Mouse (Mus musculus) granulocyte monocyte progenitor cell, adult 5-6 weeks (primary cell): ENCODE data around the gene Bik. TPM values are rescaled to one million over a fixed set of nuclear protein-coding genes. Genes with fewer than 3 reads are reported as not detected.
A peak's percentile ranks its signal among the peaks of the same experiment; 100 is the strongest.

ENCODE experiments used
- ATAC-seq: replicated peaks from 2 replicates; pipeline ENCODE4 v1.8.0; 2016; ENCODE audit warnings: mild to moderate bottlenecking, moderate TSS enrichment, inconsistent platforms; ENCODE audit not compliant: poor library complexity, severe bottlenecking
- total RNA-seq, 2 experiments: library from RNA; stranded (forward) in 1 of 2; stranded (reverse) in 1 of 2; fragments of 200-712, 200-1000 nt in 1 of 2; fragments of >200 nt in 1 of 2; fragmentation: Nextera tagmentation in 1 of 2; gene quantifications; 2 replicates each; pipeline ENCODE4 v1.2.3; 2014 to 2017

The Bik gene
- total RNA-seq, 2 experiments from 2014 or later = not detected

DNA sequence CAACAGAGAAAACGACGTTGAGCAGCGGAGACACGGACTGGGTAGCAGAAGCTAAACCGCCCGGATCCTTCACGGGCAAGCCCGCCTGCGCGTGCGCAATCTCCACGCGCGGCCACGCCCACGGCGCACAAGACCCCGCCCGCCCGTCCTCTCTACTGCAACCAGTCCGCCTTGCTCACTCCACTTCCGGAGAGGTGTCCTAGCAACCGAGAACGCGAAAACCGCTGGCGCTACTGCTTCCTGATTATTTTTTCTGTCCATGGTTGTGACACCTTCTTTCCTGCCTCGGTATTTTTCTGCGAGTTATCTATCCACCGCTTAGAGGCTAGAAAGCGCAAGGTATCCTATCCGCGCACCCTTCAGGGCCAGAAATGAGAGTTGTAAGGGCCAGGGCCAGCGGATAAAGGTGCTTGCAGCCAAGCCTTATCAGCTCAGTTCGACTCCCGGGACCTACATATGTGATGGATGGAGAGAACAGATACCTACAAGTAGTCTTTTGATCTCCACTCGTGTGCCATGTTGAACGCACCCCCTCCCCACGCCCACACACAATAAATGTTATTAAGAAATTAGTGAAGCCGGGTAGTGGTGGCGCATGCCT, 15.8 kb upstream of the Bik start, which contains the start of gene Ttll1:
Gene Ttll1, minus strand, starts transcription at position 89 of the 601 bp plus-strand sequence.
- ATAC-seq = peak; percentile 98

DNA sequence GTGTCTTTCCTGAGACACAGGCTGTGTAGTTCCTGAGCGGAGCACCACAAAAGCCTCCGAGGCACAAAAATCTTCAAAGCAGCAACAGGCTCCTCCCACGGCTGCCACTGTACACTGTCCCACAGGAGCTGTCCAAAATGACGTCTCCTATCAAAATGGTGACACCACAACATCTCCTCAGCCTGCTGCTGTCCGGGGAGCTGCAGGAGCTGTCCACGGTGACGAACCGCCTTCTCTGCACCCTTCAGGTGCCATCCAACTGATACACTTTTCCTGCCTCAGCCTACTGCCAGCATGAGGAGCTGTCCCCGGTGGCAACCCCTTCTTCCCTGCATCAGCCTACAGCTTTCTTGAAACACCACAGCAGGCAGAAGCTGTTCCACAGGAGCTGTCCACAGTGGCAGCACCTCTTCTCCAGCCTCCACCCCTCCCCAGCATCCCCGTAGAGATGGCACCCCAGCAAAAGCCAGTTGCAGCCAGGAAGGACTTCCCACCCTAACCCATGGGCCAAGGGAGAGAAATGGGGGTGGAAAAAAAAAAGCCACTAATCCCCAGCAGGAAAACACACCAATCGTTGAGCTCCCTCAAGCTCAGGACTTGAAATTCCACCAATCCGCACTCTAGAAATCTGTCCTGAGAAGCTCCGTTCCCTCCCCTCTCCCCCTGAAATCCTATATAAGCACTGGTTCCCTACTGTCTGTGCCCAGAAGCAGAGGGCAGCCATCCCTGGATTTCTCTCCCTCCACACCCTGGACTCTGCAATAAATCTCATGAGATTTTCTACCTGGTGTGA, 14.0 kb upstream of the Bik start:
- no peak for ATAC-seq

DNA sequence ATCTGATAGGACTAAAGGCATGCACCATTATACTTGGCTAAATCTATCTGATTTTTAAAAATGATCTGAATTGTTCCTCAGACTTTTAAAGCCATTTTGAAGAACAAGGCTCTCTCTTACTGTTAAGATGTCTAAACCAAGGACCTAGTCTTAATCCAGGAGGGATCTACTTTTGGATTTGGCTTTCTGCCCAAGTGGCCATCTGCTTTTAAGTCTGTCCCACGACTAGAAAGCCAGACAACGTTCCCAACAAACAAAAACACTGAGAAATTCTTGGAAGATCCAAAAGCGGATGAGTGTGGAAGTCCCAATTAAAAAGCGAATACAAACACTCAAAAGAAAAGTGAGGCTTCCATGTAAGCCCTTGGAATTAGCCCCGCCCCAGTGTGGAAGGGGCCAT, 11.6 kb upstream of the Bik start:
- ATAC-seq = no peak

DNA sequence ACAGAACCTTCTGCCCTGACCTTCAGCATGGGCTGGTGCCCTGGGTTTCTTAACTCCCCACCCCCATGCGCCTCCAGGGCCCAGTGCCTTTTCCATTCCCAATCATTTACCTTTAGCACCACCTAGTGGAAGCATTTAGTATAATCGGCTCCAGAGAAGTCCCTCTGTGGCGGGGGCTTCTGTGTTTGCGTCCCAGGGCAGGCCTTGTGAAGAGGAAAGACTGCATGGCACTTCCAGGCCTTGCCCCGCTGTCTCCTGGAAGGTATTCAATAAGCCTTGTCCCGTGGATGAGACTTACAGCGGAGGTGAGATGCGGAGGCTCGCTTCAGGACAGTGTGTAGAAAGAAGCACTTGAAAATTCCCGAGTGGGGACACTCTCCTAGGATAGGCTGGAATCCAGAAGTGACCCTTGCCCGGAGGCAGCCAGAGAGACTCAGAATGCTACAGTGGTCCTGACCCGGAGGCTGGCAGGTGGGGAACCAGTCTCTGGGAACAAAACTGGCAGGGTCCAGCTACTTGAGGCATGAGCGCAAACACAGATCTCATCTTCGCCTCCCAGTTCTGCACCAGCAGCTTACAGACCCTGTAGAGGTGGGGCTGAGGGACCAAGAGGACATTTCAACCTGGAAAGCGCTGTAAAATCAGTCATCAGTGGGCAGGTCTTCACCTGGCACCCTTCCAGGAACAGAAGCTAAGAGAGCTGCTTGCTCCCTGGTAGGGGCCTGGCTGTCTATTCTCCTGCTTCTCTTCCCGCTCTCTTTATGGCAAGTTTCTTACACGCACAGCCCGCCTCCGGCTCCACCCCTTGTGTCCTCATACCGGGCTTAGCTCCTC, 8.2 kb upstream of the Bik start:
- peak; percentile 93 for ATAC-seq

DNA sequence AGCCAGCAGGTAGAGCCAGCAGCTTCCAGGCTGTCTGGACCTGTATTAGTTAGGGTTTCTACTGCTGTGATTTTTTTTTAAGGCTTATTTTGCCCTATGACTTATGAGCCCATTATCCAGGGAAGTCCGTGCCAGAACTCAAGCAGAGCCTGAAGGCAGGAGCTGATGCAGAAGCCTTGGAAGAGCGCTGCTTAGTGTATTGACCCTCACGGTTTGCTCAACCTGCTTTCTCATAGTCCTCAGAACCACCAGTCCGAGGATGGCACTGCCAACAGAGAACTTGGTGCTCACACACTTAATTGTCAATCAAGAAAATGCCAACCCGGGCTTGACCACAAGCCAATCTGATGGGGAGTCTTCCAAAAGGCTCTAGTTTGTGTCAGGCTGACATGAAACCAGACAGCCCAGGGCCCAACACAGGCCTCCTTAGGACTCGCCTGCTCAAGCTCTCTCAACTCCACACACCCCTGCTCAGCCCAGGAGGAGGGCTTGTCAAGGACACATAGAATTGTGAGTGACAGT, 5.7 kb upstream of the Bik start:
- no peak for ATAC-seq

DNA sequence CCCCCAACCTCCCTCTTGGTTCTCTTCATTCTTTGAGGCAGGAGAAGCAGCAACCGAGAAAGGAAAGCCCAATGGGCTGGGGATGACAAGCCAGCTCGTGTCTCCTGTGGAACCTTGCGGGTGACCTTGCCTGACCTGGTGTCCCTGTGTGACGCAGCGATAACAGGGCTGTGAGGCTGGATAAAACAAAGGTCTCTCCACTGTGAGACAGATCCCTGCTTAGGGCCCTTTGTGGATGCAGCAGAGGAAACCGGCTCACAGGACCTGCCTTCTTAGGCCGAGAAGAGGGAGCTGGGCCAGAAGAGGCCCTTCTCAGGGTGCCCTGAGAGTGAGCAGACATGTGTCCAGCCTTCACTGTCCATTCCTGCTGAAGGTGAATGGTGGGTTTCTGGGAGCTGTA, 3.5 kb upstream of the Bik start:
- no peak for ATAC-seq

DNA sequence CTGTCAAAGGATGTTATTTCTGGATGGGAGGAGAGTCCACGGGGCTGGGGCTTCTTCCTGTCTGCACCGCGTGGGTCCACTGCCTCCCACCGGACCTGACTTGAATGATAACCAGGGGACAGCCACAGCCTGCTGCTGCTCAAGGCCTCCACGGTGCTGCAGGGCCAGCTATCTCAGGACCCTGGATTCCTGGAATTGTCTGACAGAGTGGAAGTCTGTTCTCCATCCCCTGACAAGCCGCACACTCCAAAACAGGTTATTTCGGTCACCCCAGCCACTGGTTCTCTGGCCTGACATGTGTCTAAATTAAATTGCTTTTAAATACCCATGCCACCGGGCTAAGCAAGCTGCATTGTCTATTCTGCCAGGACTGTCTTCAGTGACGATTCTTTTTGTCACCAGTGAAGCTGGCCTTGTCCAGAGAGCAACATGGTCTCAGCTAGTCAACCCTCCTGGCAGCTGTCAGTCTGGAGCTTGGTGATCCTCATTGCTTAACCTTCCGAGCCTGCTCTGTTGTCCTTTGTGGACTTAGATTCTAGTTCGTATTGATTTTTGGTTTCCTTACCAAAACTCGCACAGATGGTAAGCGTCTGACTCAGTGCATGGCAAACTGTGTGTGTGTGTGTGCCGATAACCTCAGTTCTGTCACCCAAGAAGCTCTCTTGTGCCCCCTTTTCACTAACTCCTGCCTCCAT, 2.9 kb upstream of the Bik start:
- ATAC-seq = no peak

DNA sequence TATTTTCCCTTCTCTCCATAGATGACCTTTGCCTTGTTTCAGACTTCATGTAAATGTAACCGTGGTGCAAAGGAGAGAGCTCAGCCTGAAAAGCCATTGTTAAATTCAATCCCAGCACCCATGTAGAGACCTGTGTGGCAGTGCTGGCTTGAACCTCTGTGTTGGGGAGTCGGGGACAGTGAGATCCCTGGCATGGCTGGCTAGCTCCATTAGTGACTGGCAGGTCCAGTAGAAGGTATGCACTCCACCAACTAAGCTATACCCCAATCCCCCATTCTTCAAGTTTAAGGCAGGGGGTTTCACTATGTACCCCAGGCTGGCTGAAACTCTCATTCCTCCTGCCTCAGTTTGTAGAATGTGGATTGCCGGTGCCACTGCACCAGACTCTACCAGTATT, 2.3 kb upstream of the Bik start:
- no peak for ATAC-seq

DNA sequence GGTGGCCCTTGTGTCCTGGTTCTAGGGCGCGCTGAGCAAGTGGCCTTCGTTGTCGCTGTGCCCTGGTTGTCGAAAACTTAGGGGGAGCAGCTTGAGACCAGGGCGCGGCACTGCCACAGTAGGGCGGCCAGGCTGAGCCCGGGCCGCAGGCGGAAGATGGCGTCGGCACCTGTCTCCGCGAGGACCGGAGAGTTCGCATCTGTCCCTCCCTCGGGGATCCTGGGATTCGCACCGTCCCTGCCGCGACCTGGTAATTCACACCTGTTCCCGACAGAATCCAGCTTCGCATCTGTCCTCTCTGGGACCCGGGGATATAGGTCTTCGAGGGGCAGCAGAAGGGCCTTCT, 403 bp downstream of the Bik start:
- ATAC-seq = no peak

DNA sequence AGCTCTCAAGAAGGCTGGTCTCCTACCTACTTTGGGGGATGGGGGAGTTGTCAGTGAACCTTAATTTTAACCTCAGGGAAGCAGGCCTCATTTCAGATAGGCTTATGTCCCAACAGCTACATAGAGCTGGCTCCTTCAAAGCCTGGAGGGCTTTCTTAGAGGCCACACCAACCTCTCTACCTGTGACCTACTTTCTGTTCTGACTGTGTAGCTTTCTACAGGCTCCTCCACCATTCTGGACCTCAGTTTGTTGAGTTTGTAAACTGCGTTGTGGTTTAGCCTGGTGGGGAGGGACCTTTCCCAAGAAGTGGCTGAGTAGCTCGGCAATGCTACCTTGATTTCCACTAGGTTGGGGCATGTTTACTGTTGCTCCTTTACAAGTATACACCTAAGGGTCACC, 1.1 kb downstream of the Bik start:
- ATAC-seq = no peak

DNA sequence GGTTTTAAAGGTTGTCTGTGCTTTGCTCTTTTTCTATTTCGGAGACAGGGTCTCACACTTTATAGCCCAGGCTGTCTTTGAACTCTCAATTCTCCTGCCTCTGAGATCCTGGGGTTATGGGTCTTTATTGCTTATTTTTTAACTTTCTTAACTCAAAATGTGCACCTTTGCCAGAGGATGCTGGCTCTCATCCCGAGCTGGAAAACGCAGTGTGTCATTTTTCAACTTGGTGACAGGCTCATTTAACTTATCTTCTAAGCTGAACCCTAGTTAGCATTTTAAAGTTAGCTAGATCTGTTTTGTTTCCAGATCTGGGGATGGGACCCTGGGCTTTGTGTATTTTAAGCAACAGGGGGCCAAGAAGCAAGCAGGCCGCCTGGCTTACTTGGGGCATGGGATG, 2.2 kb downstream of the Bik start:
- ATAC-seq = no peak

DNA sequence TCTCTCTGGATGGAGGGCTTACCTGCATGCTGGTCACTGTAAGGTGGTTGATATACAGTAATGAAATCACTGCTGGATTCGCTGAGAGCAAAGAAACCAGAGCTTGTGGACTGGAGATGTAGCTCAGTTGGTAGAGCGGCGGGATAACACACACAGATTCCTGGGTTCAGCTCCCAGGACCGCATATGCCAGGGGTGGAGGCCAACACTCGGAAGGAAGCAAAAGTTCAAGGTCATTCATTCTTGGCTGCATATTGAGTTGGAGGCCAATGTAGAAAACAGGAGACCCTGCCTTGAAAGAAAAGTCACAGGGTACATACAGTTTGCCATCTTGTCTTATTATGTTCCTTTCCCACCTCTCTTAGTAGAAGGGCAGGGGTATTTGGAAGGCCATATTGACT, 3.1 kb downstream of the Bik start:
- ATAC-seq = no peak

DNA sequence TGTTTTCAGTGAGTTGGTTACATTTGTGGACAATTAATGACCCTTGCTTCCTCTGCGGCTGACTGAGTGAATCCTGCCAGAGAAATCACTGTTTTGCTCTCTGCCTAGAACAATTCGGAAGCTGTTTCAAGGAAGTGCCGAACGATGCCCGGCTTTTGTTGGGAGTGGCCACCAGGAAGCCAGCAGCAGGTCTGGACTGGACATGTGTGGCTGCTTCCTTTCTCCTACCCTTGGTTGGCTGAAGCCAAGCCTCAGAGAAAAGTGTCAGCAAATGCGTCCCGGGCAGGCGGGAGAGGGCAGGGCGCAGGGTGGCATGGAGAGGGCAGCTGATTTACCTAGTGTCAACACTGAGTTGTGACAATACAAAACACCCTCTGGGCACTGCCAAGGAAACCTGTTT, 3.6 kb downstream of the Bik start:
- no peak for ATAC-seq

DNA sequence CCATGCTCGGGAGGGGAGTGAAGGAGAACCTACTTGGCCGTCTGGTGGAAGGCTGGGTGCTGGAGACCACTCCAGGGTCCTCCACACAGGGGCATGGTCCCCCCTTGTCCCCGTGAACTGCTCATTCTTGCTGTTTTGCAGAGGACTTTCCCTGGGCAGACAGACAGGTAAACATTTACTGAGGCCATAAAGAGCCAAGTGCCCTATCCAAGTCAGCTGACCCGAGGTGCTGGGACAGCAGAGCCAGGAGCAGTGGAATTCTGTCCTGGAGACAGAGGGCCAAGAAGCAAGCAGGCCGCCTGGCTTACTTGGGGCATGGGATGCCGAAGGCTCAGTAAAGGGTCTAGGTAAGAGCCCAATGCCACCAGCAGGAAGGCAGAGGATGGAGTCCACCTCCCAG, 4.0 kb downstream of the Bik start:
- ATAC-seq = no peak

DNA sequence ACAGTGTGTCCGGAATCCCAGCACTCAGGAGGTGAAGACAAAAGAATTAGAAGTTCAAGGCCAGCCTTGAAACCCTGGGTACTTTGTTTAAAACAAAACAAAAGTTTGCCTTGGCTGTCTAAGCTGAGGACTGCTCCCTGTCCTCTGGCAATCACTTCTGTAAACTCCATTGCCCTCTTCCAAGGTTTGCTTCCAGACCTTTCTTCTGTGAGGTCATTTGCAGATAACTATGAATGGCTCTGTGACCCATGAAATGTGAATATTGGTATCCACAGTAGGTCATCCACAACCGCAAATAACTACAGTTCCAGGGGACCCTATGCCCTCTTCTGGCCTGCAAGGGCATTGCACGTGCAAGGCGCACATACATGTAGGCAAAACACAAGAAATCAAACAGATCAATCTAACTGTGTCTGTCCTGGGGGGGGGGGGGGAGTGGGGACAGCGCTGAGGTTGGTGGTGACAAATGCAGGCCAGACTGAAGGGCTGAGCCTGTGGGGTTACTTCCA, 5.4 kb downstream of the Bik start:
- ATAC-seq = no peak

DNA sequence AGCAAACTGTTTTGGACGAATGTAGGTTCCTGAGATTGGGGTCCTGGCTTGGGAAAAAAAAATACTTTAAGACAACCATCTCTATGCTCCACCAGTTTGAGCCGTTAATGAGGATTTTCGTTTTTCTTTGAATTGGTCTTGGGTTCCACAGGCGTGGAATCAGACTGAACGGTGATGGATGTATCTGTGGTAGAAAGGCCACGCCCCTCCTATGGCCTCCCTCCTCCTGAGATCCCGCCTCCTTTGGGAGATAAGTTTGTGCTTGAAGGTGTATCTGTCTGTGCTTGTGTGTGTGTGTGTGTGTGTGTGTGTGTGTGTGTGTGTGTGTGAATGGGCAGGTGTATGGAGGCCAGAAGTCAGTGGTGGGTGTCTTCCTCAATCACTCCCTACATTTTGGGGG, 5.9 kb downstream of the Bik start:
- ATAC-seq = no peak

DNA sequence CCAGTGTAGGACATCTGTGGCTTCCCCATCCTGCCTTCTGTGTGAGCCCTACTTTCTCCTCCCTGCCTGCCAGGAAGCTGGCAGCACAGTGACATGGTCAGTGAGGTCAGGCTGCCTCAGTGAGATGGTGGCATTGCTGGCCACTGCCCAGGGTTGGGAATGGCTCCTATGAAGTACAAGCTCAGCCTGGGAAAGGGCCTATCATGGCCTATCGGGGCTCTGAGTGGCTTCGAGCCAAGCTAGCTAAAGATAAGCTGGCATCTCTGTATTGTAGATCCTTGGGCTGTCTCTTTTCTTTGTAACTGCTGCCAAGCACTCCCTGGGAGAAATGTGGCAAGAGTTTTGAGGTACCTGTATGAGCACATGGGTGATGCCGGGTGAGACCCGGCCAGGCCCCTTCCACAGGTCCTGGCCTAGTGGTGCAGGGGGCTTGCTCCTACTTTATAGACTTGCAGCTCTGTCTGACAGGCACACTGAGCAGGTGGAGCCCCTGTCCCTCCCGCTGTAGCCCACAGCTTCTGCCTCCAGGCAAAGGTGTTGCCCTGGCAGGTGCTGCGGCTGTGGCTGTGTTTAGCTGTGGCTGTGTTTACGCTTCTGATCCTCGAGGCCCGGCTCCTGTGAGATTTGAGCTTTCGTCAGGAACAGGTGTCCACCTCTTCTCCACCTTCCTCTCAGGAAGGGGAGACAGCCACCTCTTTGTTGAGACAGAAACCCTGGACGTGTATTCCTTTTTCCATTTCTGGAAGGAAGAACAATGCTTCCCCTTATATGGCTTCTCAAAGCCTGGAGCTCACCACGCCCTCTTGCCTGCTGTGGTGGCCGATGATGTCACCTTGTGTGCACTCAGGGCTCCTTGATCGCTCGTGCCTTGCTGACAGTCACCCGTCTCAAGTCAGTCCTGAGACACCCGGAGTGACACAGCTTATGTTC, 8.6 kb downstream of the Bik start:
- no peak for ATAC-seq

DNA sequence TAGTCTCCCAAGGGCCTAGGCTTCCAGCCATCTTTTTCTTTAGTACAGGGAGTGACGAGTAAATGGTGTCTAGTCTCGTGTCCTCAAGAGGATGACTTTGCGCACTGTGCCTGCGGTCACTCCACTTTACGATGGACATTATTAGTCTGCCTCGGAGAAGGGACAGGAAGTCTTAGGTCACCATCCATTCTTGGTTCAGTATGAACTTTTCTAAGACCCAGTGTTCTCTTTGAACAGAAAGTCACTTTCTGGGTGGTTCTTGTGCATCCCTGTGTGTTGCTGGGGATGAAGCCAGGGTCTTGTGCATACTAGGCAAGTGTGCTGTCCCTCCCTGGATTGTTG, 9.2 kb downstream of the Bik start:
- ATAC-seq = no peak

DNA sequence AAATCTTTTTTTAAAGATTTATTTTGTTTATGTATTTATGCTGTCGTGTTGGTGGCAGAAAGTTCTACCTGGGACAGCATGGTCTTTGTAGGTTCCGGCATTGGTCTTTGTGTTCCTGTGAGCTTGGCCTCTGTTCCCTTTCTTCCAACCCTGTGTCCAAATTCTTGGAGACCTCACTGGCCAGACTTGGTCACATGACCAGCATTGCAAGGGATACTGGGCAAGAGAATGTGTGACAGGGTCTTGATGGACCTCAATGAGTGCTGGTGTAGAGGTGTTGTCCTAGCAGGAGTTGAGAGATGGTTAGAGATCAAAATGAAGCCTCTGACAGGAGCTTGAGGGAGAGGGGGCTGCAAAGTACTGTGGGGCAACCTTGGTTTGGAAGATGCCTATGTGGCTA, 12.2 kb downstream of the Bik start:
- ATAC-seq = no peak

DNA sequence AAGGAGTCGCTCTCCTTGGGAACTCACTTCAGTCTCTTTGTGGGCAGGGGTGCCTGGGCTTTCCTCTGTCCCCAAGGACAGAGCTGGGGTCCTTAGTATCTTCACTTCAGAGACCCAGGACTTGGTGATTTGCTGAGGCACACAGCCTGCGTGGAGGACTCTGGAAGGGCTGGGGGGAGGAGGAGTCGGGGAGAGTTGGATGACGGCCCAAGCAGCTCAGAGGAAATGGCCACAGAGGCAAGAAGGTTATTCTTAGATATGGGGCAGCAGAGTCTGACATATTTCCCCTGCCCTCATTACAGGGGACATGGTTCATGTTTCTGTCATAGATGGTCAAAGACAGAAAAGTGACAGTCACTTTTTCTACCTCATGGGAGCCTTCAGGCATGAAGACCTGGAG, 13.2 kb downstream of the Bik start:
- ATAC-seq = no peak
